Mouse (Mus musculus) MEL (cell line): ENCODE measurements around the gene Cgrrf1. TPM values are rescaled to one million over a fixed set of nuclear protein-coding genes. Genes with fewer than 3 reads are reported as not detected.
A peak's percentile ranks its signal among the peaks of the same experiment; 100 is the strongest.

ENCODE experiments used
- DNase-seq: peaks from one replicate; pipeline ENCODE4 v3.0.0; 2011; ENCODE audit warnings: low read depth, low spot score
- H3K27ac ChIP-seq: 2 replicates; pipeline ENCODE4 v1.5.1; 2012; ENCODE audit warnings: low read depth, mild to moderate bottlenecking, control low read depth, low read length, moderate library complexity; ENCODE audit not compliant: control insufficient read depth
- H3K27me3 ChIP-seq, 2 experiments: fragments of 150-350 bp in 1 of 2; sonication (generic) in 1 of 2; 2 replicates each; pipeline ENCODE4 v1.6.1; 2012; ENCODE audit warnings: low read length in 2 of 2, mild to moderate bottlenecking in 2 of 2, improper control_type of control experiment in 1 of 2, moderate library complexity in 1 of 2; ENCODE audit not compliant: insufficient read depth in 2 of 2, control insufficient read depth in 1 of 2
- H3K36me3 ChIP-seq, 2 experiments: 2 replicates each; pipeline ENCODE4 v1.6.1; 2012 to 2014; ENCODE audit warnings: low read length in 2 of 2, improper control_type of control experiment in 1 of 2, inconsistent platforms in 1 of 2, mild to moderate bottlenecking in 1 of 2; ENCODE audit not compliant: insufficient read depth in 2 of 2, control insufficient read depth in 1 of 2
- H3K4me1 ChIP-seq, 2 experiments: fragments of 150-350 bp in 1 of 2; sonication (generic) in 1 of 2; 2 replicates each; pipeline ENCODE4 v1.6.1; 2012; ENCODE audit warnings: low read length in 2 of 2, improper control_type of control experiment in 1 of 2, mild to moderate bottlenecking in 1 of 2; ENCODE audit not compliant: insufficient read depth in 2 of 2, control insufficient read depth in 1 of 2
- H3K4me3 ChIP-seq, 2 experiments: fragments of 150-350 bp in 1 of 2; sonication (generic) in 1 of 2; 2 replicates each; pipeline ENCODE4 v1.5.1; 2012; ENCODE audit warnings: low read depth in 2 of 2, low read length in 2 of 2, mild to moderate bottlenecking in 2 of 2, moderate library complexity in 2 of 2, control low read depth in 1 of 2, improper control_type of control experiment in 1 of 2; ENCODE audit not compliant: control insufficient read depth in 1 of 2, insufficient read depth in 1 of 2
- H3K79me2 ChIP-seq: 2 replicates; pipeline ENCODE4 v1.6.1; 2012; ENCODE audit warnings: mild to moderate bottlenecking, low read length, moderate library complexity; ENCODE audit not compliant: control insufficient read depth, poor library complexity, insufficient read depth
- H3K9ac ChIP-seq: 2 replicates; pipeline ENCODE4 v1.6.1; 2012; ENCODE audit warnings: low read depth, mild to moderate bottlenecking, control low read depth, low read length, moderate library complexity; ENCODE audit not compliant: control insufficient read depth, poor library complexity, severe bottlenecking
- H3K9me3 ChIP-seq: fragments of 150-350 bp; sonication (generic); replicated peaks from 2 replicates; pipeline ENCODE4 v1.6.1; 2012; ENCODE audit warnings: mild to moderate bottlenecking, low read length, improper control_type of control experiment, moderate library complexity; ENCODE audit not compliant: insufficient read depth
- BHLHE40 ChIP-seq: IDR thresholded peaks from 2 replicates; pipeline ENCODE4 v1.6.1; 2012; ENCODE audit warnings: low read depth, mild to moderate bottlenecking, inconsistent platforms, low read length, improper control_type of control experiment, borderline replicate concordance
- E2F4 ChIP-seq: IDR thresholded peaks from 2 replicates; pipeline ENCODE4 v1.6.1; 2011; ENCODE audit warnings: low read depth, low read length, improper control_type of control experiment, borderline replicate concordance
- ELF1 ChIP-seq: IDR thresholded peaks from 2 replicates; pipeline ENCODE4 v1.6.1; 2014; ENCODE audit warnings: low read depth, mild to moderate bottlenecking, inconsistent platforms, low read length, improper control_type of control experiment, moderate library complexity
- EP300 ChIP-seq, 2 experiments: IDR thresholded peaks; 2 replicates each; pipeline ENCODE4 v1.6.1; 2011; ENCODE audit warnings: improper control_type of control experiment in 2 of 2, low read length in 2 of 2, low read depth in 1 of 2, mild to moderate bottlenecking in 1 of 2
- ETS1 ChIP-seq: IDR thresholded peaks from 2 replicates; pipeline ENCODE4 v1.6.1; 2012; ENCODE audit warnings: low read depth, mild to moderate bottlenecking, inconsistent platforms, low read length, improper control_type of control experiment, moderate library complexity
- GATA1 ChIP-seq: IDR thresholded peaks from 2 replicates; pipeline ENCODE4 v1.6.1; 2011; ENCODE audit warnings: low read depth, low read length, improper control_type of control experiment
- JUND ChIP-seq: IDR thresholded peaks from 2 replicates; pipeline ENCODE4 v1.6.1; 2011; ENCODE audit warnings: low read depth, mild to moderate bottlenecking, improper control_type of control experiment, low read length
- MAFK ChIP-seq: IDR thresholded peaks from 2 replicates; pipeline ENCODE4 v1.6.1; 2011; ENCODE audit warnings: low read depth, mild to moderate bottlenecking, low read length, improper control_type of control experiment, borderline replicate concordance
- MAZ ChIP-seq: IDR thresholded peaks from 2 replicates; pipeline ENCODE4 v1.6.1; 2012; ENCODE audit warnings: low read depth, mild to moderate bottlenecking, inconsistent platforms, low read length, improper control_type of control experiment
- MYB ChIP-seq: IDR thresholded peaks from 2 replicates; pipeline ENCODE4 v1.6.1; 2011; ENCODE audit warnings: mild to moderate bottlenecking, low read depth, low read length, improper control_type of control experiment
- MYC ChIP-seq: IDR thresholded peaks from 2 replicates; pipeline ENCODE4 v1.6.1; 2011; ENCODE audit warnings: low read depth, mild to moderate bottlenecking, low read length, improper control_type of control experiment, moderate library complexity
- NRF1 ChIP-seq: IDR thresholded peaks from 2 replicates; pipeline ENCODE4 v1.6.1; 2014; ENCODE audit warnings: low read depth, mild to moderate bottlenecking, inconsistent platforms, low read length, improper control_type of control experiment, moderate library complexity; ENCODE audit not compliant: poor library complexity, insufficient read depth, severe bottlenecking
- RAD21 ChIP-seq: IDR thresholded peaks from 2 replicates; pipeline ENCODE4 v1.6.1; 2011; ENCODE audit warnings: mild to moderate bottlenecking, low read depth, low read length, improper control_type of control experiment
- SIN3A ChIP-seq: IDR thresholded peaks from 2 replicates; pipeline ENCODE4 v1.6.1; 2012; ENCODE audit warnings: low read length, improper control_type of control experiment, inconsistent platforms
- TAL1 ChIP-seq: IDR thresholded peaks from 2 replicates; pipeline ENCODE4 v1.6.1; 2012; ENCODE audit warnings: mild to moderate bottlenecking, inconsistent platforms, low read length, moderate library complexity, mixed read lengths
- TBP ChIP-seq: IDR thresholded peaks from 2 replicates; pipeline ENCODE4 v1.8.0; 2011; ENCODE audit warnings: low read depth, low read length, improper control_type of control experiment
- TCF12 ChIP-seq: IDR thresholded peaks from 2 replicates; pipeline ENCODE4 v1.6.1; 2014; ENCODE audit warnings: low read depth, mild to moderate bottlenecking, inconsistent platforms, low read length, improper control_type of control experiment, moderate library complexity
- USF1 ChIP-seq: IDR thresholded peaks from 2 replicates; pipeline ENCODE4 v1.6.1; 2014; ENCODE audit warnings: low read depth, mild to moderate bottlenecking, inconsistent platforms, low read length, improper control_type of control experiment, moderate library complexity
- ZC3H11A ChIP-seq: IDR thresholded peaks from 2 replicates; pipeline ENCODE4 v1.6.1; 2012; ENCODE audit warnings: low read depth, mild to moderate bottlenecking, inconsistent platforms, low read length, improper control_type of control experiment
- ZNF384 ChIP-seq: IDR thresholded peaks from 2 replicates; pipeline ENCODE4 v1.6.1; 2012; ENCODE audit warnings: low read depth, mild to moderate bottlenecking, inconsistent platforms, low read length, improper control_type of control experiment
- polyA plus RNA-seq, 2 experiments: library from polyadenylated mRNA; stranded (reverse) in 1 of 2; unstranded in 1 of 2; fragments of >175 nt in 1 of 2; fragments of >200 nt in 1 of 2; gene quantifications; 2 replicates each; pipeline versions ENCODE4 v1.2.1 to v1.2.4; 2012; ENCODE audit warnings: low replicate concordance in 2 of 2, low read depth in 1 of 2; ENCODE audit not compliant: insufficient read length in 2 of 2, insufficient read depth in 1 of 2, missing spikeins in 1 of 2
- total RNA-seq: library from RNA; depleted of rRNA; stranded (reverse); fragments of 300-350 nt; gene quantifications from 2 replicates; pipeline ENCODE4 v1.2.3, GENCODE M21; 2012

Gene Cgrrf1
- total and polyA plus RNA-seq, 3 experiments = 18.3 to 26.2 TPM; not detected in 1

DNA sequence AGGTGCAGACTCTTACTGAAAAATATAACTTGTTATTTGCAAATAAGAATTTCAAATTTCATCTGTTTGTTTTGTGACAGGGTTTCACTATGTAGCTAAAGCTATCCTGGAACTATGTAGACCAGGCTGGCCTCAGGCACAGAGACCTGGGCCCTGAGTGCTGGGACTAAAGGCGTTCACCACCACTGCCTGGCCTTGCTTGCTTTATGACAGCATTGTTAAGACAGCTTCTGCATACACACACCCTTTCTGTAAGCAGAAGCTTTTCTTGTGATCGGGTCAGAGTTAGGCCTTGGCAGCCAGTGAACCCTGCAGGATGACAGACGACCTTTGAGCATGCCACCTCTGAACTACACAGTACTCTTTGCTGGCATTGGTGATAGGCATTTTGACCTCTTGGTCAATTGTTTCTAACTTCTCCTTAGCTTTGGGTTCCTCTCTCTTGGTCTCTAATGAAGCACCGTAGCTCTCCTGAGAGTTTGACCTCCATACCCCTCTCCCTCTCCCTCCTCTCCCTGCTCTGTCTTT is 16.2 kb downstream of the Cgrrf1 start:
- Histone ChIP-seq H3K79me2 (no peaks in the 10 kb centered on the region), H3K36me3 (peaks cover 0 to 18% of the 10 kb centered on the region in 2 experiments; a peak in 2 of 4 replicates)
- TF ChIP-seq TAL1 = no peak
- TF ChIP-seq MYC = no peak
- TF ChIP-seq EP300 (IDR thresholded peaks at IDR 0.05; ENCODE audit: low read depth in 1 of 2, low read length in 2 of 2) = no peak
- TF ChIP-seq E2F4 = no peak
- no peak for TF ChIP-seq MYB
- TF ChIP-seq JUND = no peak
- no peak for TF ChIP-seq ELF1
- no peak for TF ChIP-seq ZNF384
- no peak for TF ChIP-seq MAZ
- TF ChIP-seq RAD21 = no peak
- no peak for TF ChIP-seq SIN3A
- no peak for TF ChIP-seq BHLHE40
- TF ChIP-seq NRF1 = no peak
- TF ChIP-seq, all 39 proteins: peak for 0
- no peak for DNase-seq
- H3K4me3 ChIP-seq = no peak overlapping the region
- H3K9ac ChIP-seq = no peak overlapping the region
- H3K27me3 ChIP-seq = no peaks in the 10 kb centered on the region
- no peak overlapping the region for H3K27ac ChIP-seq
- H3K9me3 ChIP-seq = no peaks in the 10 kb centered on the region
- H3K4me1 ChIP-seq = peaks cover 6 to 13% of the 10 kb centered on the region in 2 experiments

DNA sequence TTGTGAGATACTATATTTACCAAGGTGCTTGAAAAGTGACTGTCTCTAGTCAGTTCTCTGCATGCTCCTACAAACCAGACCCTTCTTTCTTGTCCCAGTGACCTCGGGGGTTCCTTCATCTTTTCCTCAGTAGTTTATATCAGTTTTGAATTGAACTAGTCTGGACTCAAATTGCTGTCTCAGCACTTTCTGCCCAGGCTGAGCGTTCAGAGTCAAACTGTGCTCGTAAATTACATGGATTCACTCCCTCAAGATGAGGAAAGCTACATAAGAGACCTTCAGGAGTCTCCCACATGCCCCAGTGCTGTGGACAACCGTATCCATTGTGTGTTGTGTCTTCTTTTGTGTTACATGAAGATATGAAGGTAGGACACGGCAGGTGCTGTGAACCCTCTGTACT is 16.8 kb downstream of the Cgrrf1 start:
- peaks cover 6 to 13% of the 10 kb centered on the region in 2 experiments for H3K4me1 ChIP-seq
- H3K9ac ChIP-seq = no peak overlapping the region
- H3K36me3 ChIP-seq = peaks cover 0 to 18% of the 10 kb centered on the region in 2 experiments; a peak in 2 of 4 replicates
- H3K79me2 ChIP-seq = no peaks in the 10 kb centered on the region
- DNase-seq = no peak
- H3K4me3 ChIP-seq = no peak overlapping the region
- H3K27ac ChIP-seq = no peak overlapping the region
- TF ChIP-seq ZNF384 = no peak
- peak; percentile 82 for TF ChIP-seq MAFK
- no peak for TF ChIP-seq RAD21
- no peak for TF ChIP-seq ZC3H11A
- no peaks in the 10 kb centered on the region for H3K27me3 ChIP-seq
- no peaks in the 10 kb centered on the region for H3K9me3 ChIP-seq

DNA sequence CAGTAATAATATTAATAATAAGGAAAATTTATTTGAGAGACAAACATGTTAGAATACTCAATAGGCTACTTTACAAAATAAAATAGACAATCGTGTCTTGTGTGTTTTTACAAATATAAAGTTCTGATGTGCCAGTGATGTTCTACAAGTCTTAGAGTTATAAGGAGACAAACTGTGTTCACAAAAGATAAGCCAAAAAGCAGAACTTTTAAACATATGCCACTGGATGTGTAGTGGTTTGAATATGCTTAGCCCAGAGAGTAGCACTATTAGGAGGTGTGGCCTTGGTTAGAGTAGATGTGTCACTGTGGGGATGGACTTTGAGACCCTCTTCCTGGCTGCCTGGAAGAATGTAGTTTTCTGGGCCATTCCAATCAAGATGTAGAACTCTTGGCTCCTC is 17.8 kb downstream of the Cgrrf1 start:
- Histone ChIP-seq H3K36me3 (peaks cover 0 to 18% of the 10 kb centered on the region in 2 experiments; a peak in 2 of 4 replicates), H3K79me2 (no peaks in the 10 kb centered on the region), H3K27ac (peak overlapping the region; percentile 59; the same call in 1 of the 2 replicates), H3K4me1 (peaks cover 6 to 13% of the 10 kb centered on the region in 2 experiments), H3K9me3 (no peaks in the 10 kb centered on the region), H3K27me3 (no peaks in the 10 kb centered on the region), H3K9ac (no peak overlapping the region)
- DNase-seq = peak; percentile 84
- TF ChIP-seq GATA1 (peak; percentile 85), TBP (no peak), EP300 (IDR thresholded peaks at IDR 0.05; ENCODE audit: low read depth in 1 of 2, low read length in 2 of 2) (peak; percentile 70 to 80), TCF12 (peak; percentile 74; the same call in 1 of the 2 replicates), MYC (peak; percentile 50; the same call in 1 of the 2 replicates), ETS1 (0 out of 2 replicates have a peak, but pooled peaks have one; percentile 36), USF1 (no peak), TAL1 (peak; percentile 73)
- TF ChIP-seq, all 39 proteins: peak for 6
- no peak overlapping the region for H3K4me3 ChIP-seq
